Mouse (Mus musculus) lung, postnatal 10 days (tissue): ENCODE measurements around the gene Lrrc59.
A peak's percentile ranks its signal among the peaks of the same experiment; 100 is the strongest.
"Not testable (repeated sequence)": the region's sequence is repeated elsewhere in the genome, so short reads cannot be mapped to it uniquely, and the experiment has no call there.

Experiments
- DNase-seq: peaks from one replicate; pipeline ENCODE4 v3.0.0; 2021

Lrrc59 gene

DNA sequence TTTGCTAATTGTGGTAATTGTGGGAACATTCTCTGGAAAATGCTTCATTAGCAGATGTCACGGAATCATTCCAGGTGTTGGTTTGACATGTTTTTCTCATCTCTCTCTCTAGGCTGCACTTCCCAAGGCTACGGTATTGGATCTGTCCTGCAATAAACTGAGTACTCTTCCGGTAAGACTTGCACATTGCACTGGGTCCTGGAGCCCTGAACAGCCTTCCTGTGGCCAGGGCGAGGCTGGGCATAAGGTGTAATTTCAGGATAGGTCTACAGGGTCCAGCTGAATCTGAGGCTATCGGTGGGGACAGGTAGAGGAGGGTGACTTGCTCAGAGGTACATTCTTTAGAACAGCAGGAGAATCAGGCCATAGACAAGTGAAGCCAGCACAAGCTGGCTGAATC is 2.4 kb downstream of the Lrrc59 start:
- no peak for DNase-seq

DNA sequence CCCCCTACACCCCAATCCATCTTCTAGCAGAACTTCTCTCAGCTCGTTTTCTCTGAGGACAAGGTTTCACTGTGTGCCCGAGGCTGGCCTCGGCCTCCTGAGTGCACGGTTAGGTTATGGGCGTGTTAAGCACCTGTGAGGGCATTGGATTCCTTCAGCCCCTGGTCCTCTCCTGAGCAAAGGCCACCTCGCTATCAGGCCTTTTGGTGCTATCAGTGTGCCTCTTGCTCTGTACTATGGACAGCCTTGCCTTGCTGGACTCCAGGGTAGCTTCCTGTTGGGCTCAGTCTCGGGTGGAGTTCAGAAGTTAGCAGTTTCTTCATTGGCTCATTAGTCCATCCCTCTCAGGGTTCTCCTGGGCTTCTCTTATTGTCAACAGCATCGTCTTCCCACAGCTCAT is 3.4 kb downstream of the Lrrc59 start:
- DNase-seq = no peak

GRCm38 (mm10) chr11:94634431-94634830 is 4.9 kb downstream of the Lrrc59 start:
- DNase-seq = no peak

GRCm38 (mm10) chr11:94644461-94645219 is 15.1 kb downstream of the Lrrc59 start:
- no peak for DNase-seq

- no peak for DNase-seq
Observed at GRCm38 (mm10) chr11:94646457-94646856, 16.9 kb downstream of the Lrrc59 start.

DNA sequence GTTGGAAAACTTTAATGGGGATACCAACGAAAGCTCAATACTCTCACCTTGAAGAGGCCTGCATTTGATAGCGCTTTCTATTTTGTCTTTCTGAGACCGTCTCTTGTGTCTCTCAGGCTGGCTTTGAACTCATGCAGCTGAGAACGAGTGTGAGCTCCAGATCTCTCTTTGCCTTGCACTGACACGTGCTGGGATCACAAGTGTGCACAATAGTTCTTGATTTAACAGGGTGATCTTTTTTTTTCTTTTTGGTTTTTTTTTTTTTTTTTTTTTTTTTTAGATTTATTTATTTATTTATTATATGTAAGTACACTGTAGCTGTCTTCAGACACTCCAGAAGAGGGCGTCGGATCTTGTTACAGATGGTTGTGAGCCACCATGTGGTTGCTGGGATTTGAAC is 21.7 kb downstream of the Lrrc59 start:
- not testable (repeated sequence) for DNase-seq

- DNase-seq = no peak
Observed at GRCm38 (mm10) chr11:94652973-94653372, 23.4 kb downstream of the Lrrc59 start.

GRCm38 (mm10) chr11:94653663-94654436 is 24.3 kb downstream of the Lrrc59 start, which contains the start of the genes Mrpl27 and Eme1:
Gene Mrpl27 (plus strand): TSS chr11:94653767.
Gene Eme1 (minus strand): TSS chr11:94653964.
- peak; percentile 90 for DNase-seq

- DNase-seq = peak; percentile 51
Observed at GRCm38 (mm10) chr11:94661344-94661743, 31.8 kb downstream of the Lrrc59 start.

GRCm38 (mm10) chr11:94665281-94665680 is 35.7 kb downstream of the Lrrc59 start:
- DNase-seq = no peak

GRCm38 (mm10) chr11:94674984-94675383 is 45.4 kb downstream of the Lrrc59 start:
- DNase-seq = no peak

DNA sequence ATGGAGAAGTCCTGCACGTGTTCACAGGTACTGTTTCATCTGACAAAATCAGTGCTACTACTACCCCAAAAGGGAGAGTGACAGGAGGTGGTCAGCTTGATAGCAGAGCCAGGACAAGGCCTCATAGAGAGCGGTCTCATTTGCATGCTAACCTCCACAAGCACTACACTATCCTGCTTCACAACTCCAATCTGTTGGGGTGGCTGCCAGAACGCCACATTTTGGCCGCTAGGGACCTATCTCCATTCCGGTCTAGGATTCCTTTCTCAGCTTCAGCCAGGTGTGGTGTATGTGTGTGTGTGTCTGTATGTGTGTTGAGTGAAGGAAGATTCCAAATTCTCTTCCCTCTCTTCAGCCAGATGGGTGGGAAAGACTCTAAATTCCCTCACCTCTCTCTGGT is 45.9 kb downstream of the Lrrc59 start:
- no peak for DNase-seq

DNA sequence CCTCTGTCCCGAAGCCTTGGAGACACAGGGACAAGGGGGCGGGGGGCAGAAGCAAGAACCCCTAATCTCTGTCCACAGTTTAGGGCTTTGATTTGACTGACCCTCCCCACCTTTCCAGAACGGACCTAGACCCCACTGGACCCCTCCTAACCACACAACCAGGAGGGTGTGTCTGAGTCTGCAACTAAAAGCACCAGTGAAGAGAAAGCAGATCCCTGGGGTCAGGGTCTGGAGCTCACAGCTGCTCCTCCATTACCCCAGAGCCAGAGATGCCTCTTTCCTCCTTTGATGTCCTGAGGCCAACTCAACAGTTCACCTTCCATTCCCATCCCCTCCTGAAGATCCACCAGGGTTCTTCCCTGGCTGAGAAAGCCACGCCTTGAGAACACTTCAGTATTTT is 46.7 kb downstream of the Lrrc59 start:
- DNase-seq = no peak

DNA sequence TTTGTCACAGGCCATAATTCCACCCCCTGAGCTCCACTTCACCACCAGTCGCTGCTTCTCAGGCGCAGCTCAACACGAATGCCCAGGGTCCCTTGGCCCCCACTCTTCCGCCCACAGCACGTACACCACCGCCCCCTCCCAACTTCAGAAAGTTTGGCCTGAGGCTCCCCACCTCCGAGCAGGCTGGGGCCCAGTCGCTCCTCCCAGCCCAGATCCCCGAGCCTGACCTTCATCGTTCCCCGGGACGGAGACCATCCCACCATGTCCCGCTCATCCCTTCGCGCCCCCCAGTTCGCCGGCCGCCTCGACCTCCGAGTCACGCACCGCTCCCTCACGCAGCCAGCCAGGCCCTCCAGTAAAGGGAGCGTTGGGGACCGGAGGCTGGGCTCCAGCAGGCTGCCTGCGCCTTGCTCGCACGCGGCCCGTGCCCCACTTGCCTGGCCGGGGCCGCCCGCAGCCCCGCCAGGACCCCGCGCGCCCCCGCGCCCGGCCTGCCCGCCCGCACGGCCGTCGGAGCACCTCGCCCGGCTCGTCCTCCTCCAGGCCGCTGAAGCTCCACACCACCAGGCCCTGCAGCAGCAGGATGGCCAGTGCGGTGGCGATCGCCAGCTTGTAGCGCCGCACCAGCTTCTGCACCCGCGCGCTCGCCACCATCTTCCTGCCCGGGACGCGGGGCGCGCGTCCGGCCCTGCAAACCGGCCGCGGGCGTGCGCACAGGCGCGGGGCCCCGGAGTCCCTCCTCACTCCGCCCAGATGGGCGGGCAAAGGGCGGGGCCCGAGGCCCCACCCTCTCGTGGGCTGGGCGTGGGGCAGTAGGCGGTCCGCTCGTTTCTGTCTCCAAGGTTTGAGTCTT is 47.4 kb downstream of the Lrrc59 start, which contains the start of gene Xylt2:
Xylt2 (minus strand) TSS at position 762 of the 853 bp plus-strand sequence.
- DNase-seq = peak; percentile 95

- DNase-seq = no peak
Observed at GRCm38 (mm10) chr11:94677607-94678145, 48.1 kb downstream of the Lrrc59 start.

- DNase-seq = no peak
Observed at GRCm38 (mm10) chr11:94680639-94681038, 51.1 kb downstream of the Lrrc59 start.

DNA sequence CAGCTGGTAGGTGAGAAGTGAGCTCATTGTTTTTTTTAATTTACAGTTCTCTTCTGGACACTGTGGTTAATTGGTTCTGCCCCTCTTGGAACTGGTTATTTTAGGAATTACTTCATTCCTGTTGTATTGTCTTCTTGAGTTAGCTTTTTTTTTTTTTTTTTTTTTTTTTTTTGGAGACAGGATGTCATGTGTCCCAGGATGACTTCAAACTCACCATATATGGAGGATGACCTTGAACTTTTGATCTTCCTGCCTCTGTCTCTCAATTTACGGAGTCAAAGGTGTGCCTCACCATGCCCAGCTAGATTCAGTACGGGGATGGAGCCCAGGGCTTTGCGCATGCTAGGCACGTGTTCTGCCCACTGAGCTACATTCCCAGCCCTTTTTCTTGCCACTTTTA is 52.1 kb downstream of the Lrrc59 start:
- DNase-seq = no peak

DNA sequence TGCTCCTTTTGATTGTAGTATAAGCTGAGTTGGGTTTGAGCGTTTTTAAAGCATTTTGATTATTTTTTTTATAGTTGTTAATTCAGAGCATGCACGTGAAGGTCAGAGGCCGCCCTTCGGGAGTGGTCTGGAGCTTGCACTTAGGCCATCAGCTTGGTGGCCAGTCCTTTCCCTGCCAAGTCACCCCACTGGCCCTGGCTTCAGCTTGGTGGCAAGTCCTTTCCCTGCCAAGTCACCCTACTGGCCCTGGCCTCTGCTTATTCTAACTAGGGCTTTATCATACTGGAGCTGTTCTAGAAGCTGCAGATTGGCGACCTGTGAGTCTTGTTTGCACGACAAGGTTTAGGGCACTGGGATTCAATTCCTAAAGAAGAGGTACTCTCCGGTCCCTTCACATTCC is 52.9 kb downstream of the Lrrc59 start:
- DNase-seq = no peak

DNA sequence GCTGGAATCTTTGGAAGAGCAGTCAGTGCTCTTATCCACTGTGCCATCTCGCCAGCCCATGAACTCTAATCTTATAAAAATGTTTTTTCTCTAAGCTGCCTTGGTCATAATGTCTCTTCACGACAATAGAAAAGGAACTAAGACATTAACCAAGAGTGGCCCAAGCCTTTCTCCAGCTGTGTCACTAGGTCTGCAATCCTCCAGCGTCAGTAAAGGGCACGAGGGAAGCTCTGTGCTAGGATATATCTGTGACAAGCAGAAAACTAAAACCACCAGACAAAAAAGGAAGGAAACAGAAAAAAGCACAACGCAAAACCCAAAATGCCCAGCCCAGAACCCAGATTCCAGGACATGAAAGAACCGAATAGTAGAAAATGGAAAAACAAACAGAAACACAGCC is 57.6 kb downstream of the Lrrc59 start:
- DNase-seq = no peak

DNA sequence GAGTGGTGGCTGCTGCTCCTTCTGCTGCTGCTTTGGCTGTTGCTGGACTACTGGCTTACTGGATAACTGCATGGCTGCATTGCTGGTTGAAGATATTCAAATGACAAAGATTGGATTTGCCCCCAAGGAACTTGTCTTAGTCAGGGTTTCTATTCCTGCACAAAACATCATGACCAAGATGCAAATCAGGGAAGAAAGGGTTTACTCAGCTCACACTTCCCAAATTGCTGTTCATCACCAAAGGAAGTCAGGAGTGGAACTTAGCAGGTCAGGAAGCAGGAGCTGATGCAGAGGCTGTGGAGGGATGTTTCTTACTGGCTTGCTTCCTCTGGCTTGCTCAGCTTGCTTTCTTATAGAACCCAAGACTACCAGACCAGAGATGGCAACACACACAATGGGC is 62.9 kb downstream of the Lrrc59 start:
- DNase-seq = not testable (repeated sequence)
